ENCODE assay signal across 8 mouse cellular contexts in genomic region chr2:26353066-26353980, GRCm38 (mm10). TPM values are rescaled to one million over a fixed set of nuclear protein-coding genes. Genes with fewer than 3 reads are reported as not detected.
DNase-seq lines count a peak whose midpoint lies in the region; ATAC-seq and TF ChIP-seq lines count a peak whose summit lies in the region.

No protein-coding gene starts in this region.

- no peak for DNase-seq in heart, embryonic 10.5 days (ENCODE audit: low spot score)
- DNase-seq in heart, adult 9 months (ENCODE audit: low spot score in 2 of 2), result no peak
- no peak for DNase-seq in forebrain, embryonic 11.5 days (ENCODE audit: low spot score)
- no peak for DNase-seq in left cerebral cortex, adult 9 months (ENCODE audit: low spot score in 2 of 2)
- DNase-seq in adrenal gland, postnatal 14 days, result no peak
- no peak for DNase-seq in frontal cortex, postnatal 10 days (ENCODE audit: low spot score in 2 of 2)

- peaks cover 32% of the 10 kb centered on the region for H3K4me1 ChIP-seq in heart, embryonic 10.5 days
- H3K4me1 ChIP-seq in E14TG2a.4 (replicated peaks; ENCODE audit: low read depth, low read length), result peaks cover 48% of the 10 kb centered on the region
- peaks cover 9% of the 10 kb centered on the region for H3K4me1 ChIP-seq in forebrain, embryonic 11.5 days (replicated peaks; ENCODE audit: control insufficient read depth, insufficient read depth, low read length)
- peaks cover 32% of the 10 kb centered on the region for H3K4me1 ChIP-seq in liver, embryonic 12.5 days

- H3K36me3 ChIP-seq in heart, embryonic 10.5 days, result peaks cover 22% of the 10 kb centered on the region
- peaks cover 22% of the 10 kb centered on the region for H3K36me3 ChIP-seq in E14TG2a.4 (ENCODE audit: insufficient read depth, low read length)
- H3K36me3 ChIP-seq in forebrain, embryonic 11.5 days (ENCODE audit: control insufficient read depth, insufficient read depth, low read length), result no peaks in the 10 kb centered on the region
- peaks cover 19% of the 10 kb centered on the region for H3K36me3 ChIP-seq in liver, embryonic 12.5 days

- H3K4me2 ChIP-seq in forebrain, embryonic 11.5 days (ENCODE audit: low read depth, low read length, severe bottlenecking), result peak overlapping the region; percentile 89
- peak overlapping the region; percentile 94 for H3K4me2 ChIP-seq in liver, embryonic 12.5 days

- TF ChIP-seq CTCF in E14TG2a.4 (conservative IDR thresholded peaks at IDR 0.05; ENCODE audit: low read length), result no peak

- H3K4me3 ChIP-seq in heart, embryonic 10.5 days, result peak overlapping the region; percentile 86
- peak overlapping the region; percentile 88 for H3K4me3 ChIP-seq in E14TG2a.4 (replicated peaks; ENCODE audit: low read length)
- peak overlapping the region; percentile 82 for H3K4me3 ChIP-seq in forebrain, embryonic 11.5 days (ENCODE audit: low read depth, low read length)
- peak overlapping the region; percentile 81; the same call in 1 of the 2 replicates for H3K4me3 ChIP-seq in liver, embryonic 12.5 days

- peak overlapping the region; percentile 97; the same call in 1 of the 2 replicates for H3K27ac ChIP-seq in heart, embryonic 10.5 days
- H3K27ac ChIP-seq in forebrain, embryonic 11.5 days (ENCODE audit: low read depth, low read length), result no peak overlapping the region
- H3K27ac ChIP-seq in liver, embryonic 12.5 days, result no peak overlapping the region

- peaks cover 4% of the 10 kb centered on the region for H3K27me3 ChIP-seq in heart, embryonic 10.5 days (ENCODE audit: insufficient read depth, poor library complexity, severe bottlenecking)
- peaks cover 15% of the 10 kb centered on the region; the same call in 1 of the 2 replicates for H3K27me3 ChIP-seq in E14TG2a.4 (ENCODE audit: insufficient read depth, low read length)
- H3K27me3 ChIP-seq in forebrain, embryonic 11.5 days (ENCODE audit: control insufficient read depth, insufficient read depth, low read length), result no peaks in the 10 kb centered on the region
- H3K27me3 ChIP-seq in liver, embryonic 12.5 days (replicated peaks), result no peaks in the 10 kb centered on the region

- H3K9ac ChIP-seq in forebrain, embryonic 11.5 days (ENCODE audit: low read length), result no peak overlapping the region
- peak overlapping the region; percentile 79 for H3K9ac ChIP-seq in liver, embryonic 12.5 days

- WGBS in heart, embryonic 10.5 days, result 84% methylated on average over 11 of the region's 11 CpGs
- 90% methylated on average over 11 of the region's 11 CpGs for WGBS in forebrain, embryonic 11.5 days
- WGBS in liver, embryonic 12.5 days (ENCODE audit: insufficient replicate concordance), result 78% methylated on average over 11 of the region's 11 CpGs

- no peaks in the 10 kb centered on the region for H3K9me3 ChIP-seq in heart, embryonic 10.5 days
- H3K9me3 ChIP-seq in E14TG2a.4 (ENCODE audit: low read length), result no peaks in the 10 kb centered on the region
- no peaks in the 10 kb centered on the region for H3K9me3 ChIP-seq in forebrain, embryonic 11.5 days (ENCODE audit: control insufficient read depth, low read length)
- H3K9me3 ChIP-seq in liver, embryonic 12.5 days (replicated peaks), result no peaks in the 10 kb centered on the region

- ATAC-seq in forebrain, embryonic 11.5 days (replicated peaks; ENCODE audit: low FRiP score), result no peak
- ATAC-seq in liver, embryonic 12.5 days, result no peak

RNA-seq across cellular contexts. Expression of gene Dnlz, which starts 1.4 kb away (rescaled TPM):
- 32.7 and 34.7 TPM in 2 replicates for polyA plus RNA-seq in heart, embryonic 10.5 days (2016; fragmentation: Nextera tagmentation; extraction: Ambion mirVana)
- polyA plus RNA-seq in forebrain, embryonic 11.5 days (2014; fragmentation: Nextera tagmentation; extraction: Ambion mirVana), result 38.2 and 40.2 TPM in 2 replicates
- polyA plus RNA-seq in liver, embryonic 12.5 days (2016; fragmentation: Nextera tagmentation; extraction: Ambion mirVana), result 16.1 and 17.0 TPM in 2 replicates
- 19.0 and 19.8 TPM in 2 replicates for total RNA-seq in adrenal gland, postnatal 14 days (2021)

RNA-seq across cellular contexts. Expression of gene Card9, which starts 7.4 kb away (rescaled TPM):
- 0.31 and 0.62 TPM in 2 replicates for polyA plus RNA-seq in heart, embryonic 10.5 days (2016; fragmentation: Nextera tagmentation; extraction: Ambion mirVana)
- polyA plus RNA-seq in forebrain, embryonic 11.5 days (2014; fragmentation: Nextera tagmentation; extraction: Ambion mirVana), result 0.96 and 1.8 TPM in 2 replicates
- polyA plus RNA-seq in liver, embryonic 12.5 days (2016; fragmentation: Nextera tagmentation; extraction: Ambion mirVana), result 1.2 and 1.3 TPM in 2 replicates
- total RNA-seq in adrenal gland, postnatal 14 days (2021), result 1.2 and 1.6 TPM in 2 replicates

RNA-seq across cellular contexts. Expression of gene Snapc4, which starts 27.1 kb away (rescaled TPM):
- 27.1 and 31.7 TPM in 2 replicates for polyA plus RNA-seq in heart, embryonic 10.5 days (2016; fragmentation: Nextera tagmentation; extraction: Ambion mirVana)
- 35.5 and 40.6 TPM in 2 replicates for polyA plus RNA-seq in forebrain, embryonic 11.5 days (2014; fragmentation: Nextera tagmentation; extraction: Ambion mirVana)
- polyA plus RNA-seq in liver, embryonic 12.5 days (2016; fragmentation: Nextera tagmentation; extraction: Ambion mirVana), result 20.6 and 24.7 TPM in 2 replicates
- total RNA-seq in adrenal gland, postnatal 14 days (2021), result 26.9 and 33.7 TPM in 2 replicates

RNA-seq across cellular contexts. Expression of gene Entr1, which starts 35.8 kb away (rescaled TPM):
- polyA plus RNA-seq in heart, embryonic 10.5 days (2016; fragmentation: Nextera tagmentation; extraction: Ambion mirVana), result 94.7 and 113 TPM in 2 replicates
- polyA plus RNA-seq in forebrain, embryonic 11.5 days (2014; fragmentation: Nextera tagmentation; extraction: Ambion mirVana), result 137 and 142 TPM in 2 replicates
- polyA plus RNA-seq in liver, embryonic 12.5 days (2016; fragmentation: Nextera tagmentation; extraction: Ambion mirVana), result 74.9 and 76.2 TPM in 2 replicates
- total RNA-seq in adrenal gland, postnatal 14 days (2021), result 83.5 and 94.9 TPM in 2 replicates

RNA-seq across cellular contexts. Expression of gene Pmpca, which starts 35.8 kb away (rescaled TPM):
- polyA plus RNA-seq in heart, embryonic 10.5 days (2016; fragmentation: Nextera tagmentation; extraction: Ambion mirVana), result 153 and 171 TPM in 2 replicates
- 130 and 131 TPM in 2 replicates for polyA plus RNA-seq in forebrain, embryonic 11.5 days (2014; fragmentation: Nextera tagmentation; extraction: Ambion mirVana)
- polyA plus RNA-seq in liver, embryonic 12.5 days (2016; fragmentation: Nextera tagmentation; extraction: Ambion mirVana), result 108 and 110 TPM in 2 replicates
- total RNA-seq in adrenal gland, postnatal 14 days (2021), result 122 TPM in 2 replicates
